Mouse (Mus musculus) cerebellum, adult 9-11 months (tissue): ENCODE results near the gene Csrp3.

Experiments
- DNase-seq: peaks from one replicate; pipeline ENCODE4 v3.0.0; 2022

Gene Csrp3

GRCm38 (mm10) chr7:48847820-48848650 is at the start of gene Csrp3:
Gene Csrp3 (minus strand): TSS chr7:48848033.
- no peak for DNase-seq

GRCm38 (mm10) chr7:48896051-48896450 is 48.2 kb upstream of the Csrp3 start:
- DNase-seq = no peak

GRCm38 (mm10) chr7:48895475-48895874 is 47.6 kb upstream of the Csrp3 start:
- no peak for DNase-seq

DNA sequence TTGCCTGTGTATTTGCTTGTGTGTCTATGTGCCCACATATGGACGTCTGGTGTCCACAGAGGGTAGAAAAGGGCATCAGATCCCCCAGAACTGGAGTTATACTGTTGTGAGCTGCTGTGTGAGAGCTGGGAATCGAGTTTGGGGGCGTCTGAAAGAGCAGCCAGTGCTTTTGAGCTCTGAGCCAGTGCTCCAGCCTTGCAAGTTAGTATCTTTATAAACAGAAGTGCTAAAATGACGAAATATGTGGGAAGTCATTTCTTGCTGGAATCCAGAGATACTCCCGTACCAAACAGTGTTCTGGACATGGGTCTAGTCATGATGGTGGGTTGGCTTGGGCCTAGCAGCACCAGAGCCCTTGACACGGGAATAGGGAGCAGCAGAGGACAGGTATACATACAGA is 46.9 kb upstream of the Csrp3 start:
- no peak for DNase-seq

DNA sequence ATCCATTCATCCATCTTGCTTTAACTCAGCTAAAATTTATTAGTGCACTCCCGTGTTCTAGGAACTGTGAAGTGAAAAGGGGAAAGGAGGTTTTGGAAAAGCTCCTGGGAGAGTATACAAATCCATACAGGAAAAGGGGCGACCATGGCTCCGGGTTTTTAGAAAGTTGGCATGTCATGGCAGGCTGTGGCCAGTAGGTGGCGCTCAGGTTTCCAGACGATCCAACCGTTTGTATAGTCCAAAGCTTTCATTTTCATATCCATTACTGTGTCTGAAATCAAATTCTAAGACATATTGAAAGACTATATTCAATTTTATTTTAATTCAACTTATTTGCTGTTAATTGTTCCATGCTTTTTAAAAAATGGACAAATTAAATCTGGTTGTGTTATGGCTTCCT is 46.3 kb upstream of the Csrp3 start:
- DNase-seq = peak; percentile 50

DNA sequence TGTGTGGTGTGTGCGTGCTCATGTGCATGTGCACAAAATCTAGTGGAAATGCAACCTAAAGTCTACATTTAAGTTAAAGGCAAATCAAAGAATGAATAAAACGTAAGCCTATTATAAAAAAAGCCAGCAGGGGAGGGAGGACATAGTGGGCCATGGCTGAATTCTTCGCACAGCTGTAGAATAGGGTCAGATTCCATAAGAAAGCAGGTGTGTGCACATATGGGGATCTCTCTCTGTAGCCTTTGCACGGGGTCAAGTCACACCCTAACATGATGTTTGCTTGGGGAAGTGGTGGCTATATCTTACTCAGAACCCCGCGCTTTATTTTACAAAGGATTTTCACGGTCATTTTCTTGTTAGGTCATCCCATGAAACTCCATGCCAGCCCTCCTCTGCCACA is 45.3 kb upstream of the Csrp3 start:
- DNase-seq = no peak

DNA sequence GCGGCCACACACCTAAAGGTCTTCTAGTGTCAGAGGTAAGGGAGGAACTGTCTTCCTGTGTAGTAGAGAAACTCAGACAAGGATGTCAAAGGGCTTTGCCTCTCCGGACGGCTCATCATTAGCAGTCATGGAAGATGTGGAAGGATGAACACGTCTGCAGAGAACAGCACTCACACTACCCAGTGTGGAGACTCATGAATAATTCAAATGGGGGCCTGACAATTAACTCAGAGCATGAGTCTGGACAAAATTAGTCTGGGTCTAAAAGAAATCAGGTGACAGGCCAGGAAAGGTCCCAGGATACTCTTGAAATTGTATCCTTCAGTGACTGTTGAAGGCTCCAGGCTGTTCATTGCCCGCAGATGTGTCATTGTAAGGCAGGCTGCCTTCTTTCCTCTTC is 43.2 kb upstream of the Csrp3 start:
- no peak for DNase-seq

GRCm38 (mm10) chr7:48888751-48889150 is 40.9 kb upstream of the Csrp3 start:
- DNase-seq = no peak

DNA sequence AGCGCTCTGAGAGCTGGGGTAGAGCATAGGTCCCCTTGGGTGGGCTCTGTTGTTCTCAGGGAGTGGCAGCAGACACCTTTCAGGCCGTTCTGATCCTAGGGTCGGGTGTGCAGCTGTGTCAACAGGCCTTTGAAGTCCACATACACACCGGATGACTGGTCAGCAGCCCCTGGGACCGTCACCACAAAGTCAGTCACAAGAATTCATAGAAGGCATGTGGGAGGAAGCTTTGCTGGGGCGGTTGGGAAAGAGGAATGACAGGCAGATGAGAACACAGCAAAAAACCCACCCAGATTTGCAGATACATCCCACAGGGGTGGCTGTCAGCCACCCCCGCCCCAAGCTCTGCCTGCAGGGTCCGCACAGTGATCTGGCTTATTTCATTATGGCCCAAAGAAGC is 40.1 kb upstream of the Csrp3 start:
- no peak for DNase-seq

DNA sequence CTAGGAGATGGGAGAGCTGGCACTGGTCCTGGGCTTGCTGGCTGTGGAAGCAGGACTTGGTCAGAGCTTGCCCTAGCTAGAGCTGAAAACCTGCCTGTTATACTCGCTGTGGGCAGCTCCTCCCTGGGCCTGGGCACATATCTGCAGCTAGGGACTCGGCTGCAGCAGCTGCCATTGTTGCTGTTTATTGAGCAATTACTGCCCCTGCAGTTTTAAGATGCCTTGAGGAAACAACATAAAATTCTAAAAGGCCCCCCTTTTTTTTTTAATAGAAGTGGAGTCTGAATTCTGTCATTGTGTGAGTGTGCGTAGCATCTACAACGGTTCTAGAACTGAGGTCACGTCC is 36.4 kb upstream of the Csrp3 start:
- no peak for DNase-seq

DNA sequence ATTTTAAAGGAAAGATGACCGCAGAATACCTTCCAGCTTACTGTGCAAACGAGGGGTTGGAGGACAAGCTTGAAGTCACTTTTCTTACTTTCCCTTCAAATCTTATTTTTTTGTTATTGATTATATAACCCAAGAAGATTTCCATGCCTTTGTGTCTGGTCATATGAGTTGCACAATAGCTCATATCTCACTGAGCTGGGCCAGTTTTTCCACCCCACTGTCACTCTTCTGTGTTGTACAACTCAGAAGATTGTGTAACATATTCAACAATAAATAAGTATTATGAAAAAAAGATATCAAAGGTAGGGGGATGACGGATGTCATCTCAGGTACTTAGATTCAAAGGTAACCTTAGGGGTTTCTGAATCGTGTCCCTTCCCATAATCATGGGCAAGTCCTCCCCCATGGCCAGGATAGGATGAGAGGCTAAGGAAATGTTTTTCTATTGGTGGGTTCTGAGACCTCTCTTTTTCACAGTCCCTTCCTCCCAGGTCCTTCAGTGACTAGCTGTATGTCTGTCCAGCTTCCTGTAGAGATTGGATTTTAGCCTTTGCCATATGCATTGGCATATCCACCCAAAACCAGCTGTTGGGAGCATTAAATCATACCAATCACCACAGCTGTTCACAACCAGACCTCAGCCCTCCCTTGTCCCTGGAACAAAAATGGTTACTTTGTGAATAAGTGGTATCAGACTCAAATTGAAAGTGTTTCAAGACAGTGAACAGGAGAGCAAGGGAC is 35.9 kb upstream of the Csrp3 start:
- DNase-seq = no peak

GRCm38 (mm10) chr7:48881971-48882609 is 34.3 kb upstream of the Csrp3 start:
- no peak for DNase-seq

- DNase-seq = peak; percentile 16
Observed at GRCm38 (mm10) chr7:48881486-48881885, 33.7 kb upstream of the Csrp3 start, which contains the start of gene E2f8. Gene E2f8 (minus strand): TSS chr7:48881596.

- DNase-seq = peak; percentile 91
Observed at GRCm38 (mm10) chr7:48880591-48881481, 33.0 kb upstream of the Csrp3 start.

- no peak for DNase-seq
Observed at GRCm38 (mm10) chr7:48879574-48879973, 31.7 kb upstream of the Csrp3 start.

DNA sequence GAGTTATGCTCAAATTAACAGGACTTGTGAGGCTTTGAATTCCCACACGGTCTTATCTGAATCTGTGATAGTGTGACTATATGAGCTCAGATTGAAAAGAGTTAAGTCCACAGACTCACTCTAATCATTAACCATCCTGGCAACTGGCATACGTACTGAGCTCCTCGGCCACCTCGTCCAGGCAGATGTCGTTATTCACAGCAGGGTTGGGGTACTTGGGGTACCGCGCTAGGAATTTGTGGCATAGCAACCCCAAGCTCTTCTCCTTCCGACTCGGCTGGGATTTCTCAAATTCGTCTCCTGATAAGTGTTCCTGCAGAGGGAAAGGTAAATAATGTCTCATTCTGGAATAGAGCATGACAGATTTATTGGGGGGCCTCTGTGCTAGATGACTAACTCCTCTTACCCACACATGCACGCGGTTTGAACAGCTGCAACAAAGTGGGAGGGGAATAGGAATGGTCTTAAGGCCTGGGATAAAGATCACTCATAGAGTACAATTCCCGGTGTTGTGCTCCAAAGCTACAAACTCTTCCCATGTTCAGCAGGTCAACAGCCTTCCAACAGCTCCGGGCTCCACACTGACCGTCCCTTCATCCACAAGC is 30.1 kb upstream of the Csrp3 start:
- DNase-seq = no peak

DNA sequence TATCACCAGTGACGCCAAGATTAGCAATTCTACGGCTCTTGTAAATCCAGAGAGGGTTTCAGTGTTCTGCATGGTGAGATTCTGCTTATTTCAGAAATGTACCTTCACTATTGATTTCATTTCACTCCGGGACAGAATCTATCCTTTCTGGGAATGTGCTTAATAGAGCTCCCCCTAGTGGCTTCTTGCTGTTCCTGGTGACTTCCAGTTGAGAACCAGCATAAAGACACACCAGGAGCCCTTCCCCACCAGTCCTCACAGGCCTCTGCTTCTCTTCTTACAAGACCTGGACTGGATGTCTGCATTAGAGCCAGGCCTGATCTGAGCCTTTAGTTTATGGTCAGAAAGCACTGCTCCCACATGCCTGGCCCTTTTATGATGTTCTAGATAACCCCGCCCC is 28.7 kb upstream of the Csrp3 start:
- peak; percentile 46 for DNase-seq

- DNase-seq = no peak
Observed at GRCm38 (mm10) chr7:48875096-48875495, 27.3 kb upstream of the Csrp3 start.

DNA sequence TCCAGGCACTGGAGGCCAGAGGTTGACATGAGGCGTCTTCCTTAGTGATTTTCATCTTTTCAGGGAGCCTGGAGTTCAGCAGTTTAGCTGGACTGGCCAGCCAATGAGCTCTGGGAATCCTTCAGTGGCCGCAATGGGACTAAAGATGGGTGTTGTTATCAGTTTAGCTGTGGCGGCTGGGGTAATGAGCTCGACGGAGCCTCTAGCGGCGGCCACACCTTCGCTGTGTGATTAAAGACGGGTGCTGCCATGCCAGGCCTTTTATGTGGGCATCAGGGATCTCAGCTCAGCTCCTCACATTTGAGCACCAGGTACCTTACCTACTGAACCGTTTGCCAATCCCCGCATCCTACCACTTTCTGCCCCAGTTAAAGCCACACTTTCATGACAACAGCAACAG is 23.5 kb upstream of the Csrp3 start:
- DNase-seq = no peak

- DNase-seq = no peak
Observed at GRCm38 (mm10) chr7:48870579-48871180, 22.8 kb upstream of the Csrp3 start.

DNA sequence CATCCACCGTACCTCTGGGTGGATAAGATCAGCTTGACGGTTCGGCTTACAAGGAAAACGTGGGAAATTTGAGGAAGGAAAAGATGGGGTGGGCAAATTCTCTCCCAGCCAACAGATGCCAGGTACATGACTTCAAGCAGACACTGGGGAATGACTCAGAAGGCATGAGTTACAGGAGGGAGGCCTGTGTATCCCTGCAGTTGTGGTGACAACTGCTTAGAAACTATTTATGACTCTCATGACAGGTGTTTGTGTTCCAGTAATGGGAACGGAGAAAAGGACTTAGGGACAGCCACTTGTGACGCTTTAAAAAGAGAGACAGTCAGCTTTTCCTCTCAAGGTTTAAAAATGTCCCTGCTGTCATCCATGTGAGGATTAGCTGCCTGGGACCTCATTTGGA is 22.3 kb upstream of the Csrp3 start:
- DNase-seq = no peak

DNA sequence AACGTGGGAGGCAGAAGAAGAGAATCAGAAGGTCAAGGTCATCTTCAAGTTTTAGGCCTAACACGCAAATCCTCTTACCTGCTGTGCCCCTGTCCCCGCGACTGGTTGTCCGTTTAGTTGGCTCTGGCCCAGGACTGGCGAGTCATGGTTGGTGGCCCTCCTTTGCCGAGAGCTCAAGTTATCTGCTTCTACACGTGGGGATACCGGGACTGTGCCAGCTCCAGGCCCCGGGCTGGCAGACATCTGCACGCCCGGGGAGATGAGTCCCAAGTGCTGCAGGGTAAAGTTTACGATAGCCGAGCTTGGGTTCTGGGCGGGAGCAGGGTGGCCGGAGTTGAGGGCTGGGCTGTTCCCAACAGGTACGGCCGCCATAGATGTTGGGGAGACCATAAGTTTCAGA is 19.7 kb upstream of the Csrp3 start:
- no peak for DNase-seq
